Mouse (Mus musculus) C2C12 (cell line): ENCODE data around the gene Pccb.

ENCODE experiments used
- CTCF ChIP-seq: IDR thresholded peaks from one replicate; pipeline ENCODE4 v1.5.1; 2011; ENCODE audit not compliant: control insufficient read depth, insufficient read depth, insufficient read length
- FOSL1 ChIP-seq: IDR thresholded peaks from one replicate; pipeline ENCODE4 v1.8.0; 2011; ENCODE audit warnings: mild to moderate bottlenecking, low read length; ENCODE audit not compliant: poor library complexity, insufficient read depth, severe bottlenecking
- MAX ChIP-seq: IDR thresholded peaks from one replicate; pipeline ENCODE4 v1.6.1; 2011; ENCODE audit warnings: mild to moderate bottlenecking, control low read depth
- MYOD1 ChIP-seq: IDR thresholded peaks from one replicate; pipeline ENCODE4 v1.6.1; 2011; ENCODE audit warnings: low read depth; ENCODE audit not compliant: control insufficient read depth, insufficient read length
- MYOG ChIP-seq: IDR thresholded peaks from one replicate; pipeline ENCODE4 v1.6.1; 2011; ENCODE audit not compliant: control insufficient read depth, insufficient read length; ENCODE audit errors: extremely low read depth
- USF1 ChIP-seq: IDR thresholded peaks from one replicate; pipeline ENCODE4 v1.6.1; 2011; ENCODE audit warnings: low read depth, mild to moderate bottlenecking, control low read depth, moderate library complexity

GRCm38 (mm10) chr9:101083728-101084127 lies 49.0 kb upstream of the Pccb start:
- no peak for TF ChIP-seq CTCF
- TF ChIP-seq MAX: no peak
- no peak for TF ChIP-seq USF1
- TF ChIP-seq MYOD1: no peak
- TF ChIP-seq MYOG: no peak
- no peak for TF ChIP-seq FOSL1
